Mouse (Mus musculus) liver, embryonic 14.5 days (tissue): ENCODE data around the gene L1cam.

ENCODE experiments used
- CTCF ChIP-seq: IDR thresholded peaks from 2 replicates; pipeline ENCODE4 v1.5.1; 2016; ENCODE audit warnings: antibody characterized with exemption, low read depth, control low read depth
- EP300 ChIP-seq: IDR thresholded peaks from 2 replicates; pipeline ENCODE4 v1.6.1; 2016; ENCODE audit warnings: antibody characterized with exemption, low read depth

DNA sequence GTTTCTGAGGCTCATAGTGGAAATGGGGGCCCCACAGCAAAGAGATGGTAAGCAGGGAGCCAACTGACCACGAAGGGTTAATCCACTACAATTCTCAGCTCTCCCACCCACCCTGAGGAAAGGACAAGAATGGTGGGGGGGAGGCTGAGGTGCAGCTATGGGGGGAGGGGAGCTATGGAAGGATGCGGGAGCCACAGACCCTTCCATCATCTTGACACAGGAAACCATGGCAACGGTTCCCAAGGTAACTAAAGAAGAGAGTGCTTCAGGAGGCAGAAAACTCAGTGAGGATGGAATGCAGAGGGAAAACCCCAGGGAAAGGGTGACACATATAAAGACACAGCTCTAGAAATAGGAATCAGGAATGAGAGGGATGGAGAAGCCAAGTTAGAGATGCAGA is 31.2 kb downstream of the L1cam start:
- TF ChIP-seq CTCF (no peak), EP300 (no peak)
